Mouse (Mus musculus) frontal cortex, adult (tissue): ENCODE measurements around the gene Arfip1.
"Not testable (repeated sequence)": the region's sequence is repeated elsewhere in the genome, so short reads cannot be mapped to it uniquely, and the experiment has no call there.

Experiments
- ATAC-seq: cut with Nextera tagmentation; 2 replicates; pipeline ENCODE4 v1.9.2; 2017; ENCODE audit warnings: mild to moderate bottlenecking, moderate library complexity, mixed read lengths; ENCODE audit not compliant: low TSS enrichment

The Arfip1 gene

GRCm38 (mm10) chr3:84580716-84581115 is 1.7 kb downstream of the Arfip1 start:
- no peak for ATAC-seq

GRCm38 (mm10) chr3:84570501-84570900 is 11.9 kb downstream of the Arfip1 start:
- no peak for ATAC-seq

- ATAC-seq = no peak
Measured at GRCm38 (mm10) chr3:84569587-84569986, 12.8 kb downstream of the Arfip1 start.

- 0 out of 2 replicates have a peak, but pooled peaks have one; percentile 4 for ATAC-seq
Measured at GRCm38 (mm10) chr3:84568540-84568939, 13.9 kb downstream of the Arfip1 start.

- no peak for ATAC-seq
Measured at GRCm38 (mm10) chr3:84563415-84563814, 19.0 kb downstream of the Arfip1 start.

- ATAC-seq = not testable (repeated sequence)
Measured at GRCm38 (mm10) chr3:84562911-84563310, 19.5 kb downstream of the Arfip1 start.

GRCm38 (mm10) chr3:84558301-84558700 is 24.1 kb downstream of the Arfip1 start:
- no peak for ATAC-seq

- no peak for ATAC-seq
Measured at GRCm38 (mm10) chr3:84555780-84556179, 26.6 kb downstream of the Arfip1 start.

- ATAC-seq = no peak
Measured at GRCm38 (mm10) chr3:84547177-84547576, 35.2 kb downstream of the Arfip1 start.

- not testable (repeated sequence) for ATAC-seq
Measured at GRCm38 (mm10) chr3:84542450-84542849, 40.0 kb downstream of the Arfip1 start.

- no peak for ATAC-seq
Measured at GRCm38 (mm10) chr3:84541881-84542280, 40.5 kb downstream of the Arfip1 start.

- no peak for ATAC-seq
Measured at GRCm38 (mm10) chr3:84540640-84541039, 41.8 kb downstream of the Arfip1 start.

GRCm38 (mm10) chr3:84536987-84537386 is 45.4 kb downstream of the Arfip1 start:
- ATAC-seq = no peak

- no peak for ATAC-seq
Measured at GRCm38 (mm10) chr3:84533227-84533626, 49.2 kb downstream of the Arfip1 start.

- no peak for ATAC-seq
Measured at GRCm38 (mm10) chr3:84529021-84529420, 53.4 kb downstream of the Arfip1 start.

GRCm38 (mm10) chr3:84524952-84525351 is 57.5 kb downstream of the Arfip1 start:
- no peak for ATAC-seq

GRCm38 (mm10) chr3:84516163-84516562 is 66.3 kb downstream of the Arfip1 start:
- ATAC-seq = no peak

- ATAC-seq = no peak
Measured at GRCm38 (mm10) chr3:84512774-84513515, 69.5 kb downstream of the Arfip1 start.

GRCm38 (mm10) chr3:84505193-84505592 is 77.2 kb downstream of the Arfip1 start:
- ATAC-seq = no peak

GRCm38 (mm10) chr3:84504291-84504690 is 78.1 kb downstream of the Arfip1 start:
- no peak for ATAC-seq

- ATAC-seq = no peak
Measured at GRCm38 (mm10) chr3:84502101-84502500, 80.3 kb downstream of the Arfip1 start.

- ATAC-seq = no peak
Measured at GRCm38 (mm10) chr3:84500491-84500890, 81.9 kb downstream of the Arfip1 start.

GRCm38 (mm10) chr3:84497718-84498117 is 84.7 kb downstream of the Arfip1 start:
- ATAC-seq = no peak

- ATAC-seq = no peak
Measured at GRCm38 (mm10) chr3:84492657-84493056, 89.8 kb downstream of the Arfip1 start.
